8 mouse cellular contexts compared by ENCODE assay signal in genomic region chr1:64617715-64617984, GRCm38 (mm10). TPM values are rescaled to one million over a fixed set of nuclear protein-coding genes. Genes with fewer than 3 reads are reported as not detected.
DNase-seq lines count a peak whose midpoint lies in the region; ATAC-seq lines count a peak whose summit lies in the region.

No protein-coding gene starts in this region.

- H3K9me3 ChIP-seq in hindbrain, embryonic 11.5 days (ENCODE audit: control insufficient read depth, low read length), result no peaks in the 10 kb centered on the region

- ATAC-seq in frontal cortex, adult (ENCODE audit: low TSS enrichment), result peak; percentile 58
- ATAC-seq in hindbrain, embryonic 11.5 days (ENCODE audit: low FRiP score), result peak; percentile 90

- H3K27ac ChIP-seq in hindbrain, embryonic 11.5 days (ENCODE audit: low read depth, low read length), result peak overlapping the region; percentile 83

- H3K36me3 ChIP-seq in hindbrain, embryonic 11.5 days (ENCODE audit: control insufficient read depth, insufficient read depth, low read length), result 0 out of 2 replicates have a peak, but pooled peaks cover 3% of the 10 kb centered on the region

- H3K27me3 ChIP-seq in hindbrain, embryonic 11.5 days (ENCODE audit: control insufficient read depth, insufficient read depth, low read length), result no peaks in the 10 kb centered on the region

- DNase-seq in MN1 (ENCODE audit: low spot score), result peak; percentile 81
- peak; percentile 86 for DNase-seq in cerebellum, adult 8-10 months
- DNase-seq in hindbrain, embryonic 11.5 days (ENCODE audit: low spot score), result peak; percentile 90
- peak; percentile 90 to 91 for DNase-seq in layer of hippocampus, postnatal 14 days (ENCODE audit: low spot score in 2 of 2)
- DNase-seq in lung, postnatal 14 days, result peak; percentile 89
- DNase-seq in retina, embryonic 14.5 days (ENCODE audit: low spot score), result peak; percentile 87
- peak; percentile 90 for DNase-seq in thymus, postnatal 4 days

- H3K4me2 ChIP-seq in hindbrain, embryonic 11.5 days (replicated peaks; ENCODE audit: low read depth, low read length), result peak overlapping the region; percentile 42

- H3K4me3 ChIP-seq in hindbrain, embryonic 11.5 days (ENCODE audit: low read depth, low read length), result peak overlapping the region; percentile 68

- H3K4me1 ChIP-seq in hindbrain, embryonic 11.5 days (replicated peaks; ENCODE audit: control insufficient read depth, insufficient read depth, low read length), result no peaks in the 10 kb centered on the region

- H3K9ac ChIP-seq in hindbrain, embryonic 11.5 days (ENCODE audit: low read depth, low read length), result peak overlapping the region; percentile 86

- WGBS in hindbrain, embryonic 11.5 days, result under 1% methylated on average over 15 of the region's 15 CpGs

RNA-seq across cellular contexts. Expression of gene Mettl21a, which starts 0.6 kb away (rescaled TPM):
- polyA plus RNA-seq in hindbrain, embryonic 11.5 days (2014; fragmentation: Nextera tagmentation; extraction: Ambion mirVana), result 22.0 and 24.4 TPM in 2 replicates
- total RNA-seq in layer of hippocampus, postnatal 14 days (2021), result 10 to 100 TPM in 1 of 2 experiments, 1 to 10 TPM in 1; 8.5 to 11.8 TPM

Comparison
In these comparisons a context has a peak if more than half of its experiments do, and no peak if none do; other contexts are left out.
1. Peak in every context shown above with its lines: DNase-seq, ATAC-seq, H3K4me3 ChIP-seq and H3K27ac ChIP-seq.